Comparison of ENCODE assay signal across 12 mouse cellular contexts in the genomic region with DNA sequence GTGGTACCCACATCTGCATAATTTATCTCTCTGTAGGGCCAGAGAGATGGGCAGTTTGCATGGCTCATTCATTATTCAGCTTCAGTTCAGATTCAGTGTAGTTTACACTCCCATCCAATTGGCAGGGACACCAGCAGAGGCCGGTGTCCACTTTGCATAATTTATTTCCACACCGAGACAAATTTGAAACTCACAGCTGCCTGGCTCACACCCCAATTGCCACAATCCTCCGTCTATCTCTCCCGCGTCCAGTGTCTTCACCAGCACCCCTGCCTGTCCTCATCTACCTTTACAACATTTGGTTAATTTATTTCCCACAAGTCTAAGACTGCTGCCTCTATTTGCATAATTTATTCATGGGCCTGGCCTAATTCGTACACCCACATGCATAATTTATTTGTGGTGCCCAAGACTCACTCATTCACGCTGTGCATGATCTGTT. TPM values are rescaled to one million over a fixed set of nuclear protein-coding genes. Genes with fewer than 3 reads are reported as not detected.
A peak's percentile ranks its signal among the peaks of the same experiment; 100 is the strongest.
DNase-seq lines count a peak whose midpoint lies in the region; ATAC-seq lines count a peak whose summit lies in the region.
"Had no signal": no experiment of that assay in that cellular context is flagged by ENCODE, and none has a peak within 500 bp of the region (broad histone marks: within the 10 kb centered on the region; RNA-seq: fewer than 3 reads in every experiment).

No protein-coding gene starts in this region.

- peak; percentile 31 for DNase-seq in cerebellum, adult 9-11 months
- peak; percentile 63 for DNase-seq in A20 (ENCODE audit: low read depth, low spot score)
- peak; percentile 69 for DNase-seq in midbrain, embryonic 14.5 days
- no peak for DNase-seq in adrenal gland, adult 8-10 months
- DNase-seq in T-cell, adult 2 months (ENCODE audit: low spot score): no peak
- no peak for DNase-seq in thymus, postnatal 4 days
- DNase-seq: B cell, adult 2 months; kidney, adult 2 months had no signal

- H3K4me2 ChIP-seq in forebrain, embryonic 16.5 days (ENCODE audit: low read length): peak overlapping the region; percentile 44
- H3K4me2 ChIP-seq in midbrain, embryonic 14.5 days (ENCODE audit: low read length): peak overlapping the region; percentile 18
- H3K4me2 ChIP-seq: limb, embryonic 12.5 days had no signal

- no peak for ATAC-seq in cerebellum, adult (ENCODE audit: insufficient number of reproducible peaks, low FRiP score, low TSS enrichment)
- ATAC-seq in forebrain, embryonic 16.5 days: peak; percentile 72
- peak; percentile 72 for ATAC-seq in midbrain, embryonic 14.5 days (ENCODE audit: low FRiP score, low TSS enrichment)

- no peaks in the 10 kb centered on the region for H3K36me3 ChIP-seq in forebrain, embryonic 16.5 days (ENCODE audit: control insufficient read depth, insufficient read depth)
- 0 out of 2 replicates have a peak, but pooled peaks cover 4% of the 10 kb centered on the region for H3K36me3 ChIP-seq in midbrain, embryonic 14.5 days (ENCODE audit: control insufficient read depth, insufficient read depth, low read length)
- H3K36me3 ChIP-seq: G1E; limb, embryonic 12.5 days had no signal

- peak overlapping the region; percentile 17 for H3K4me3 ChIP-seq in forebrain, embryonic 16.5 days (replicated peaks; ENCODE audit: low read length)
- no peak overlapping the region for H3K4me3 ChIP-seq in midbrain, embryonic 14.5 days (replicated peaks; ENCODE audit: low read depth, low read length)
- H3K4me3 ChIP-seq: limb, embryonic 12.5 days had no signal

- H3K9ac ChIP-seq in forebrain, embryonic 16.5 days (replicated peaks; ENCODE audit: low read depth, low read length): no peak overlapping the region
- no peak overlapping the region for H3K9ac ChIP-seq in midbrain, embryonic 14.5 days (replicated peaks; ENCODE audit: low read length)
- H3K9ac ChIP-seq: limb, embryonic 12.5 days had no signal

- peak overlapping the region; percentile 59 for H3K27ac ChIP-seq in forebrain, embryonic 16.5 days (ENCODE audit: low read length)
- peak overlapping the region; percentile 53 for H3K27ac ChIP-seq in midbrain, embryonic 14.5 days (replicated peaks; ENCODE audit: low read depth, low read length)
- H3K27ac ChIP-seq: limb, embryonic 12.5 days had no signal

- WGBS in forebrain, embryonic 16.5 days: 14% methylated on average over 7 of the region's 7 CpGs
- 16% methylated on average over 7 of the region's 7 CpGs for WGBS in midbrain, embryonic 14.5 days

- H3K9me3 ChIP-seq in forebrain, embryonic 16.5 days (ENCODE audit: control insufficient read depth, low read length): no peaks in the 10 kb centered on the region
- H3K9me3 ChIP-seq in midbrain, embryonic 14.5 days (ENCODE audit: control insufficient read depth, low read length): no peaks in the 10 kb centered on the region
- H3K9me3 ChIP-seq: G1E; limb, embryonic 12.5 days had no signal

- peaks cover 55% of the 10 kb centered on the region for H3K4me1 ChIP-seq in forebrain, embryonic 16.5 days (replicated peaks; ENCODE audit: control insufficient read depth, insufficient read depth, low read length)
- H3K4me1 ChIP-seq in midbrain, embryonic 14.5 days (ENCODE audit: control insufficient read depth, insufficient read depth, low read length): peaks cover 45% of the 10 kb centered on the region

- no peaks in the 10 kb centered on the region for H3K27me3 ChIP-seq in forebrain, embryonic 16.5 days (replicated peaks; ENCODE audit: control insufficient read depth, insufficient read depth, low read length)
- H3K27me3 ChIP-seq in midbrain, embryonic 14.5 days (ENCODE audit: control insufficient read depth, insufficient read depth, low read length): no peaks in the 10 kb centered on the region

RNA-seq across cellular contexts. Expression of a gene that starts 5.3 kb away (rescaled TPM):
- polyA plus RNA-seq in forebrain, embryonic 16.5 days (2015; fragmentation: Nextera tagmentation; extraction: Ambion mirVana): 0.72 and 1.1 TPM in 2 replicates
- 1.1 and 1.2 TPM in 2 replicates for polyA plus RNA-seq in midbrain, embryonic 14.5 days (2014; fragmentation: Nextera tagmentation; extraction: Ambion mirVana)
- 1 to 10 TPM; 2.8 to 5.5 (median 4.1) TPM for total RNA-seq in adrenal gland, adult 8-10 months (2022)

RNA-seq across cellular contexts. Expression of a gene that starts 15.3 kb away (rescaled TPM):
- polyA plus RNA-seq in forebrain, embryonic 16.5 days (2015; fragmentation: Nextera tagmentation; extraction: Ambion mirVana): 40.9 and 53.2 TPM in 2 replicates
- 33.1 and 40.5 TPM in 2 replicates for polyA plus RNA-seq in midbrain, embryonic 14.5 days (2014; fragmentation: Nextera tagmentation; extraction: Ambion mirVana)
- 10 to 100 TPM; 19.6 to 35.1 (median 30.2) TPM for total RNA-seq in adrenal gland, adult 8-10 months (2022)

RNA-seq across cellular contexts. Expression of a gene that starts 36.7 kb away (rescaled TPM):
- polyA plus RNA-seq in forebrain, embryonic 16.5 days (2015; fragmentation: Nextera tagmentation; extraction: Ambion mirVana): 197 and 220 TPM in 2 replicates
- polyA plus RNA-seq in midbrain, embryonic 14.5 days (2014; fragmentation: Nextera tagmentation; extraction: Ambion mirVana): 209 and 245 TPM in 2 replicates
- total RNA-seq in adrenal gland, adult 8-10 months (2022): 100 to 1,000 TPM; 175 to 194 (median 175) TPM

RNA-seq across cellular contexts. Expression of a gene that starts 39.9 kb away (rescaled TPM):
- 99.6 and 118 TPM in 2 replicates for polyA plus RNA-seq in forebrain, embryonic 16.5 days (2015; fragmentation: Nextera tagmentation; extraction: Ambion mirVana)
- 137 and 151 TPM in 2 replicates for polyA plus RNA-seq in midbrain, embryonic 14.5 days (2014; fragmentation: Nextera tagmentation; extraction: Ambion mirVana)
- 10 to 100 TPM; 11.5 to 27.5 (median 19.7) TPM for total RNA-seq in adrenal gland, adult 8-10 months (2022)

Comparison
In these comparisons a context has a peak if more than half of its experiments do, and no peak if none do; other contexts are left out.
1. DNase-seq: peak in cerebellum, adult 9-11 months (single experiment), A20 (single experiment) and midbrain, embryonic 14.5 days (single experiment); none in adrenal gland, adult 8-10 months (single experiment), T-cell, adult 2 months (single experiment) and thymus, postnatal 4 days (single experiment).